Mouse (Mus musculus) intestine, embryonic 14.5 days (tissue): ENCODE data around the gene Mtmr12. TPM values are rescaled to one million over a fixed set of nuclear protein-coding genes. Genes with fewer than 3 reads are reported as not detected.
A peak's percentile ranks its signal among the peaks of the same experiment; 100 is the strongest.
"Not testable (repeated sequence)": the region's sequence is repeated elsewhere in the genome, so short reads cannot be mapped to it uniquely, and the experiment has no call there.

Source experiments
- ATAC-seq: fragments of 200-750 bp; cut with Nextera tagmentation; replicated peaks from 2 replicates; pipeline ENCODE4 v1.8.0; 2017; ENCODE audit warnings: low read depth, moderate number of reproducible peaks, moderate TSS enrichment, moderate library complexity; ENCODE audit not compliant: low FRiP score, low TSS enrichment
- DNase-seq: peaks from one replicate; pipeline ENCODE4 v3.0.0-alpha.2; 2018; ENCODE audit warnings: low spot score
- H3K27ac ChIP-seq: fragments of 300-500 bp; sonication (generic); 2 replicates; pipeline ENCODE4 v1.5.1; 2014; ENCODE audit warnings: low read depth, mild to moderate bottlenecking, control low read depth
- H3K27me3 ChIP-seq: fragments of 300-500 bp; sonication (generic); replicated peaks from 2 replicates; pipeline ENCODE4 v1.6.1; 2014; ENCODE audit warnings: low read length, control low read depth; ENCODE audit not compliant: control insufficient read depth, insufficient read depth
- H3K36me3 ChIP-seq: fragments of 300-500 bp; sonication (generic); 2 replicates; pipeline ENCODE4 v1.6.1; 2014; ENCODE audit warnings: low read length, control low read depth; ENCODE audit not compliant: control insufficient read depth, insufficient read depth
- H3K4me1 ChIP-seq: fragments of 300-500 bp; sonication (generic); replicated peaks from 2 replicates; pipeline ENCODE4 v1.6.1; 2014; ENCODE audit warnings: low read length, control low read depth, mixed read lengths; ENCODE audit not compliant: control insufficient read depth, insufficient read depth
- H3K4me2 ChIP-seq: fragments of 300-500 bp; sonication (generic); 2 replicates; pipeline ENCODE4 v1.6.1; 2014; ENCODE audit warnings: low read length
- H3K4me3 ChIP-seq: fragments of 300-500 bp; sonication (generic); 2 replicates; pipeline ENCODE4 v1.5.1; 2014; ENCODE audit warnings: low read depth, low read length, control low read depth, mixed read lengths
- H3K9ac ChIP-seq: fragments of 300-500 bp; sonication (generic); 2 replicates; pipeline ENCODE4 v1.6.1; 2014; ENCODE audit warnings: mild to moderate bottlenecking, low read length
- H3K9me3 ChIP-seq: fragments of 300-500 bp; sonication (generic); 2 replicates; pipeline ENCODE4 v1.6.1; 2016; ENCODE audit warnings: low read length, control low read depth; ENCODE audit not compliant: control insufficient read depth
- WGBS: fragments of 180-500 bp; shearing (Covaris S2); extraction: QIAGEN DNeasy Blood & Tissue Kit; methylation state at CpG from one replicate; pipeline ENCODE4 v1.1.7; 2014; 5-methylcytosine and 5-hydroxymethylcytosine counted together
- polyA plus RNA-seq: library from polyadenylated mRNA; unstranded; fragments of >200 nt; fragmentation: Nextera tagmentation; extraction: Ambion mirVana; gene quantifications from 2 replicates; pipeline ENCODE4 v1.2.1, GENCODE M21; 2014

Mtmr12 gene
- polyA plus RNA-seq, 1 experiment from 2014 or later: 21.2 TPM

- WGBS: 83% methylated on average over 6 of the region's 6 CpGs
- DNase-seq: peak; percentile 15
- no peak overlapping the region for H3K4me2 ChIP-seq
- no peak for ATAC-seq
- H3K36me3 ChIP-seq: no peaks in the 10 kb centered on the region
- H3K4me3 ChIP-seq: no peak overlapping the region
- H3K27me3 ChIP-seq: no peaks in the 10 kb centered on the region
- no peak overlapping the region for H3K9ac ChIP-seq
- no peak overlapping the region for H3K27ac ChIP-seq
- no peaks in the 10 kb centered on the region for H3K9me3 ChIP-seq
- H3K4me1 ChIP-seq: peaks cover 20% of the 10 kb centered on the region
These were observed 7.5 kb upstream of the Mtmr12 start for GRCm38 (mm10) chr15:12197361-12197760.

GRCm38 (mm10) chr15:12200021-12200420, 4.8 kb upstream of the Mtmr12 start:
- Histone ChIP-seq H3K36me3 (no peaks in the 10 kb centered on the region), H3K4me3 (no peak overlapping the region), H3K27ac (no peak overlapping the region), H3K4me1 (peaks cover 9% of the 10 kb centered on the region; the same call in 1 of the 2 replicates), H3K27me3 (no peaks in the 10 kb centered on the region), H3K9ac (no peak overlapping the region), H3K4me2 (no peak overlapping the region), H3K9me3 (no peaks in the 10 kb centered on the region)
- WGBS: 84% methylated on average over 7 of the region's 7 CpGs
- DNase-seq (no peak), ATAC-seq (no peak)

GRCm38 (mm10) chr15:12201856-12202255, 3.0 kb upstream of the Mtmr12 start:
- H3K9ac ChIP-seq: no peak overlapping the region
- no peaks in the 10 kb centered on the region for H3K27me3 ChIP-seq
- ATAC-seq (no peak), DNase-seq (no peak)
- no peak overlapping the region for H3K4me2 ChIP-seq
- H3K9me3 ChIP-seq: no peaks in the 10 kb centered on the region
- no peak overlapping the region for H3K4me3 ChIP-seq
- peaks cover 13% of the 10 kb centered on the region; the same call in 1 of the 2 replicates for H3K4me1 ChIP-seq
- H3K36me3 ChIP-seq: no peaks in the 10 kb centered on the region
- H3K27ac ChIP-seq: no peak overlapping the region

GRCm38 (mm10) chr15:12202456-12202855, 2.4 kb upstream of the Mtmr12 start:
- Histone ChIP-seq H3K36me3 (no peaks in the 10 kb centered on the region), H3K9me3 (no peaks in the 10 kb centered on the region), H3K27me3 (no peaks in the 10 kb centered on the region), H3K4me1 (peaks cover 16% of the 10 kb centered on the region; the same call in 1 of the 2 replicates), H3K4me3 (no peak overlapping the region), H3K9ac (no peak overlapping the region), H3K4me2 (no peak overlapping the region), H3K27ac (no peak overlapping the region)
- 90% methylated on average over 3 of the region's 3 CpGs for WGBS
- DNase-seq: no peak
- ATAC-seq: no peak

GRCm38 (mm10) chr15:12203008-12203407, 1.8 kb upstream of the Mtmr12 start:
- peaks cover 17% of the 10 kb centered on the region; the same call in 1 of the 2 replicates for H3K4me1 ChIP-seq
- H3K9me3 ChIP-seq, H3K27me3 ChIP-seq, H3K27ac ChIP-seq, H3K36me3 ChIP-seq, H3K9ac ChIP-seq, H3K4me3 ChIP-seq, H3K4me2 ChIP-seq, DNase-seq, ATAC-seq: not testable (repeated sequence)
- 91% methylated on average over 5 of the region's 5 CpGs for WGBS

- peak overlapping the region; percentile 76 for H3K4me2 ChIP-seq
- H3K9ac ChIP-seq: peak overlapping the region; percentile 55
- DNase-seq: no peak
- H3K27ac ChIP-seq: peak overlapping the region; percentile 83
- H3K4me1 ChIP-seq: peaks cover 17% of the 10 kb centered on the region; the same call in 1 of the 2 replicates
- no peak for ATAC-seq
- no peaks in the 10 kb centered on the region for H3K9me3 ChIP-seq
- H3K4me3 ChIP-seq: peak overlapping the region; percentile 81
- WGBS: 19% methylated on average over 10 of the region's 10 CpGs
- no peaks in the 10 kb centered on the region for H3K27me3 ChIP-seq
- no peaks in the 10 kb centered on the region for H3K36me3 ChIP-seq
These were observed 1.1 kb upstream of the Mtmr12 start for GRCm38 (mm10) chr15:12203512-12204318.

GRCm38 (mm10) chr15:12205160-12205901, 503 bp downstream of the Mtmr12 start:
- H3K27me3 ChIP-seq: no peaks in the 10 kb centered on the region
- DNase-seq (peak; percentile 70), ATAC-seq (peak; percentile 88)
- H3K27ac ChIP-seq: peak overlapping the region; percentile 83
- under 1% methylated on average over 69 of the region's 73 CpGs for WGBS
- peak overlapping the region; percentile 72 for H3K4me2 ChIP-seq
- H3K4me1 ChIP-seq: peaks cover 17% of the 10 kb centered on the region; the same call in 1 of the 2 replicates
- peak overlapping the region; percentile 81 for H3K4me3 ChIP-seq
- no peaks in the 10 kb centered on the region for H3K36me3 ChIP-seq
- H3K9me3 ChIP-seq: no peaks in the 10 kb centered on the region
- peak overlapping the region; percentile 92 for H3K9ac ChIP-seq

GRCm38 (mm10) chr15:12205902-12206645, 1.2 kb downstream of the Mtmr12 start:
- Histone ChIP-seq H3K9ac (peak overlapping the region; percentile 92), H3K4me3 (peak overlapping the region; percentile 81), H3K36me3 (no peaks in the 10 kb centered on the region), H3K4me2 (peak overlapping the region; percentile 72), H3K4me1 (peaks cover 17% of the 10 kb centered on the region; the same call in 1 of the 2 replicates), H3K27me3 (no peaks in the 10 kb centered on the region), H3K27ac (peak overlapping the region; percentile 83), H3K9me3 (no peaks in the 10 kb centered on the region)
- DNase-seq (no peak), ATAC-seq (no peak)
- WGBS: 33% methylated on average over 14 of the region's 14 CpGs
